Mouse (Mus musculus): ENCODE data around the gene Rab44.

Rab44 gene

DNA sequence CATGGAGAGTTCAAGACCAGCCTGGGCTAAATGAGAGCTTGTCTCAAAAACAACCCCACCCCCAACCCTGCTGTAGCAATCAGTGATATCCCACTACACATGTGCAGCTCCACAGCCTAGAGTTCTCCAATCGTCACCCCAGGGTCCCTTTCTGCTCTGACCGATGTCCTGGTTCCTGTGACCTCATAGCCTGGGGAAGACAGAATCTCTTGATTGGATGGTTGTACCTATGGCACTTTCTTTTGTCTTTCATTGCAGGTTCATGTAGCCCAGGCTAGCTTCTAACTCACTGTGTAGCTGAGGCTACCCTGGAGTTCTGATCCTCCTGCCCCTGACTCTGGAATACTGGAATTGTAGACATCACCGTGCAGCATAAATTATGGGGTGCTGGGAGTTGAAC, 12.6 kb downstream of the Rab44 start:
- DNase-seq (ENCODE audit: low spot score in 2 of 2), result no peak

DNA sequence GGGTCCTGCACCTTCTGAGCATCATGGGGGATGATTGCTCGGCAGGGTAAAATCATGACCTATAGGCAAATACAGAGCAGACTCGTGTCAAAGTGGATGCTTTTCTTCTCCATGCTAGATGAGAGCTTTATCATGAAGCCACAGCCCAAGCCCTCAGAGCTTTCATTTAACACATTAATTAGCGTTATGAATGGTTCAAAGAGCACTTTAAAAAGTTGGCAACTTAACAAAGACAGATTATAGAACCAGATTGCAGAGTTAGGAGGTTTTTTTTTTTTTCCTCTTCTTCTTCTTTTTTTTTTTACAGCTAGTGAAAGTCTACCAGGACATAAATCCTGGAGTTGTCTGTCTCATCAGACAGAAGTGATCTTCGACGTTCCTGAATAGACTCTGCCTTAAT, 15.4 kb downstream of the Rab44 start:
- DNase-seq (ENCODE audit: low spot score in 2 of 2), result no peak

DNA sequence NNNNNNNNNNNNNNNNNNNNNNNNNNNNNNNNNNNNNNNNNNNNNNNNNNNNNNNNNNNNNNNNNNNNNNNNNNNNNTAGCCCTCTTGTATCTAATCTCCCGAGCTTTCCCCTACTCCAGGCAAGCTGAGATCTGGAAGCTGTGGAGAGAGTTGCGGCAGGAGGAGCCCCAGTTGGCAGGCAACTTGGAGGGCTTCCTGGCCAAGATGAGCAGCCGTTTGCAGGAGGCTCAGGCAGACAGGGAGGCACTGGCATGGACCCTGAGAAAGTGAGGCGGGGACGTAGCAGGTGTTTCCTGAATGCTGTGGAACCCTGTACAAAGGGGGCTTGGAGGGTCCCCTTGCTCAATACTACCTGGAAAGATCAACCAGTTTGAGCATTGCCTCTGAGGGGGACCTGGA, 21.1 kb downstream of the Rab44 start:
- DNase-seq (ENCODE audit: low spot score in 2 of 2), result no peak

GRCm38 (mm10) chr17:29136236-29136635, 22.3 kb downstream of the Rab44 start:
- no peak for DNase-seq (ENCODE audit: low spot score in 2 of 2)

GRCm38 (mm10) chr17:29137906-29138305, 24.0 kb downstream of the Rab44 start:
- DNase-seq (ENCODE audit: low spot score in 2 of 2), result no peak

DNA sequence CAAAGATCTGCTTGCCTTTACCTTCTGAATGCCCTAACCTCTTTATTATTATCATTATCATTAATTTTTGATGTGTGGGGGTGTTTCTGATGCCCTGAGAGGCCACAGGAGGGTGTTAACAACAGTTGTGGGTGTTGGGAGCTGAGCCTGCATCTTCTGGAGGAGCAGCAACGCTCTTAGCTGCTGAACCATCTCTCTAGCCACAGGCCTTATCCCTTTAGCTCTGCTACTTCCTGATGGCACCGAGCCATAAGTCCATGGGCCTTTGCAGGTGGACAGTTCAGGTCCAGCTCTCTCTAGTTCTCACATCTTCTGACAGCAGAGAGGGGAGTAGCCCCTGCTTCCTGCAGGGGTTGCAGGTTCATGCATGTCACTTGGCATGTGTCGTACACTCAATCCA, 27.6 kb downstream of the Rab44 start:
- DNase-seq (ENCODE audit: low spot score in 2 of 2), result no peak

- no peak for DNase-seq (ENCODE audit: low spot score in 2 of 2)
Observed at GRCm38 (mm10) chr17:29143266-29143665, 29.3 kb downstream of the Rab44 start.

DNA sequence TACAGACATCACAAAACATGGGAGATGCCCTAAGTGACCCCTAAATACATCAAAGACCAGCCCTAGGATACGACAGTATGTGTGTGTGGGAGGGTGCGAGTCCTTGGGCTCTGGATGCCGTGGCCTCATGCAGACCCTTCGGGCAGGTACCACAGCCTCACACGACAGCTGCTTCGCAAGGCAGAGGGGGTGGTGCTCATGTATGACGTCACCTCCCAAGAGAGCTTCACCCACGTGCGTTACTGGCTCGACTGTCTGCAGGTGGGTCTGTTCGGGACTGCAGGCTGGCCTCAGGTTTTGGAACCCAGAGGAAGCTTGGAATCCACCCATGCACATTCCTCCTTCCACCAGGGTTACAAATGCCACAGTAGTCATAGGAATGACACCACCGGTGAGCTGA, 31.2 kb downstream of the Rab44 start:
- no peak for DNase-seq (ENCODE audit: low spot score in 2 of 2)

DNA sequence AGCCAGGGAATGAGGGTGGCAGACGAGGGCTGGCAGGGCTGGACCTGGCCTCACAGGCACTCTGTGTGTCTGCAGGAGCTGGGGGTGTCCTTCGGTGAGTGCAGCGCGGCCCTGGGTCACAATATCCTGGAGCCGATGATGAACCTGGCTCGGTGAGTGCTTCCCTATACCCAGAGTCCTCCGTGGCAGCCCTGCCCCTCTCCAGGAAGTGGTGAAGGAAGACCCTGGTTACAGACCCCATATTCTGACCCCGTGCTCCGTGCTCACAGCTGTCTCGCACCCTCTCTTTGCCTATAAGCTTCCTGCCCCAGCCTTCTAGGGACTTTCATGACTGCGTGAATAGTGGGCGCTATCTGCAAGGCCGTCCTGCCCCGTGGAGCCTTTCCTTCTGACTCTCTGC, 33.3 kb downstream of the Rab44 start:
- no peak for DNase-seq (ENCODE audit: low spot score in 2 of 2)

GRCm38 (mm10) chr17:29147773-29148172, 33.8 kb downstream of the Rab44 start:
- no peak for DNase-seq (ENCODE audit: low spot score in 2 of 2)

DNA sequence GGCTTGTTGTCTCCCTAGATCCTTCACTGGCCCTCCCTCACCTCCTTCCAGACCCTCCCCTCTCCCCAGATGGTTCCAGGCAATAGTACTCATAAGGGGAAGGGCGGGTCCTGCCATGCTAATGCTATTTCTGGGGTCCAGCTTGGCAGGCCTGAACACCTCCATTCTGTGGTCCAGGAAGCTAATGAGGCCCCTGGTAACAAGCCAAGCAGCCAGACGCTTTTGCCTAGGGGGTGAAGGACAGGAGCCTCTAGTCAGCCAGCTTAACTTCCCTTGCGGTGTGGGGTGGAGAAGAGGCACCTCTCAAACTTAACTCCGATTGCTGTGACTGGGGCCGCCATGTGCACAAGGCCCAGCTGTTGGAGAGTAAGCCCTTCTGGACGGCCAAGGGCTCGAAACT, 35.8 kb downstream of the Rab44 start:
- DNase-seq (ENCODE audit: low spot score in 2 of 2), result no peak

GRCm38 (mm10) chr17:29152547-29152946, 38.6 kb downstream of the Rab44 start:
- no peak for DNase-seq (ENCODE audit: low spot score in 2 of 2)

GRCm38 (mm10) chr17:29154247-29154646, 40.3 kb downstream of the Rab44 start:
- no peak for DNase-seq (ENCODE audit: low spot score in 2 of 2)

- DNase-seq (ENCODE audit: low spot score in 2 of 2), result peak in 1 of 2 experiments; percentile 74
Observed at GRCm38 (mm10) chr17:29155355-29156135, 41.6 kb downstream of the Rab44 start.

GRCm38 (mm10) chr17:29156396-29156795, 42.5 kb downstream of the Rab44 start:
- no peak for DNase-seq (ENCODE audit: low spot score in 2 of 2)

DNA sequence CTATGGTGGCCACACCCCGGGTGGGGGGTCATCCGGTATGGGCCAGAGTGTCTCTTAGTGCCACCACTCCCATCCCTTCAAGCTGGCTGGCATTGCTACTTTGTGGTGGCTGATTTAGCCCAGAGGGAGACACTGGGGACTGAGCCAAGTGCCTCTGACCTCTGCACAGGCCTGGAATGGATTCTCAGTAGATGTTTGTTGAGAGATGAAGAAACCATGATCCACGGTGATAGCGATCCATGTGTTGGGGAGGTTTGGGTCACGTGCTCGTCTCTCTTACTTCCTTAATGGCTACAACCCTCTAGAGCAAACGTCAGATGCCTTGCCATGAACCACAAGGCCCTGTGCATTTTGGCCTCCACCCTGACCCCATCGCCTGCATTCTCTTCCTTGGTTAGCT, 42.9 kb downstream of the Rab44 start:
- no peak for DNase-seq (ENCODE audit: low spot score in 2 of 2)

GRCm38 (mm10) chr17:29158899-29159298, 45.0 kb downstream of the Rab44 start:
- DNase-seq (ENCODE audit: low spot score in 2 of 2), result no peak

DNA sequence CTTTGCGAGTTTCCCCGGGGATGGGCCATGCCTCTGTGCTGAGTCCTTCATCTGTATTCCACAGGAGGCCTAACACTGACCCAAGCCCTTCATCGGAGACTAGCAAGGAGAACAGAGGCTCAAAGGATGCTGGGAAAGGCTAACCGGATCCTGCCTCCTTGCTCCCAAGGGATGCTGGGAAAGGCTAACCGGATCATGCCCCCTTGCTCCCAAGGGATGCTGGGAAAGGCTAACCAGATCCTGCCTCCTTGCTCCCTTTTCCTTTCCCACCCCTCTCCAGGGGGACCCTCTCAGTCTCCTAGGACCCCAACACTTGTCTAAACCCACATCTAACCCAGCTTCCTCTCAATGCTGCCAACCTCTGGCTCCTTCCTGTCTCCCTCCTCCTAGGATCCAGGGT, 45.4 kb downstream of the Rab44 start:
- no peak for DNase-seq (ENCODE audit: low spot score in 2 of 2)

- no peak for DNase-seq (ENCODE audit: low spot score in 2 of 2)
Observed at GRCm38 (mm10) chr17:29159743-29160455, 46.0 kb downstream of the Rab44 start.

DNA sequence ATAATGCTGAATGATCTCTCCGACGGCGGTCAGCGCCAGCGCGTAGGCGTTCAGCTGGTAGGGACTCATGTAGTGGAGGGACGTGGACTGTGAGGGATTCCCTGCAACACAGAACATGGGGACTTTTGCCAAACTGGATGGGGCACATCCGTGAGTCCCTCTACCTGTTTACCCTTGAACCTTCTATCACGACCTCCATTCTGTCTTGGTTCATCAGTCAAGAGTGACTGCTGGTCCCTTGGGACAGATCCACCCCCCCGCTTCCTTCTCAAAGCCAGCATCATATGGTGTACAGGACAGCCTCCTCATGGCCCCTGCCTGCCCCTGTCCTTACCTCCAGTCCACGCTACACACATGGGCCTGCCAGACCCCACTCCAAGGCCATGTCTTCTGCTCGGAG, 48.4 kb downstream of the Rab44 start:
- DNase-seq (ENCODE audit: low spot score in 2 of 2), result no peak

GRCm38 (mm10) chr17:29164469-29165111, 50.6 kb downstream of the Rab44 start:
- no peak for DNase-seq (ENCODE audit: low spot score in 2 of 2)

GRCm38 (mm10) chr17:29165452-29165851, 51.5 kb downstream of the Rab44 start:
- DNase-seq (ENCODE audit: low spot score in 2 of 2), result no peak

Measured in left cerebral cortex, adult 9 months (tissue).